Mouse (Mus musculus): ENCODE measurements around the gene Ppfibp2.

GRCm38 (mm10) chr7:107648937-107649688, 54.1 kb downstream of the Ppfibp2 start:
- no peak for TF ChIP-seq POLR2A (IDR thresholded peaks at IDR 0.05; ENCODE audit: control insufficient read depth, low read depth, low read length)
- no peak for TF ChIP-seq CTCF (IDR thresholded peaks at IDR 0.05; ENCODE audit: control insufficient read depth, insufficient read depth, insufficient replicate concordance, low read depth, low read length)

Measured in testis, adult 2 months (tissue).